ENCODE assay signal across 26 mouse cellular contexts in the genomic region with DNA sequence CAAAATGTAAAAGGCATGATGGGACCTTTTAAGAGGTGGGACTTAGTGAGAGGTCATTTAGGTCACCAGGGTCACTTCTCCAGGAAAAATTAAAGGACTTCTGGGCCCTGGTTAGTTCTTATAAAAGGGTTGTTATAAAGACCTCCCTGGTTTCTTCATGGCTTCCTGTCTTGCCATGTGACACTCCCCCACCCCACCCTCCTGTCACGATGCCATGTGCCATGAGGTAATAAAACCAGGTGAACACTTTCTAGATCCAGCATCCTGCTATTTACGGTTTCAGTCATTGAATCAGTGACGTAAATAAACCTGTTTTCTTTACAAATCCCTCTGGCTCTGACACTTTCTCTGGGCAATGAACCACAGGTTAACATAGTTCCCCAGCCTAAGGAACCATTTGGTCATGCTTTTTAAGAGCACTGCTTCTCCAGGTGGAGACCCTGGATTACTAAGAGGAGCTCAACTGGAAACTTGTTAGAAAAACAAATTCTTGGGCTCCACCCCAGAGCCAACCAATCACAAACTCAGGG.
DNase-seq lines count a peak whose midpoint lies in the region; ATAC-seq and TF ChIP-seq lines count a peak whose summit lies in the region.
"Had no signal": no experiment of that assay in that cellular context is flagged by ENCODE, and none has a peak within 500 bp of the region (broad histone marks: within the 10 kb centered on the region; RNA-seq: fewer than 3 reads in every experiment).

No protein-coding gene starts in this region.

- peak; percentile 69 for DNase-seq in kidney, adult 11 months
- DNase-seq in layer of hippocampus, adult 2 months (ENCODE audit: low spot score in 2 of 2), result no peak
- DNase-seq in layer of hippocampus, adult 11-12 months (ENCODE audit: low spot score), result no peak
- DNase-seq in kidney, postnatal 25 days, result peak; percentile 37 to 62
- DNase-seq in urinary bladder, postnatal 10 days (ENCODE audit: low spot score), result no peak
- DNase-seq in midbrain, postnatal 0 days (ENCODE audit: low spot score), result no peak
- DNase-seq: adrenal gland, adult 8-10 months; adrenal gland, postnatal 25 days; cerebellum, adult 11-12 months; cerebellum, adult 8-10 months; cerebellum, postnatal 10 days; cerebellum, postnatal 36 days; embryo, embryonic 11 days; gastrocnemius, postnatal 25 days; heart, adult 18-20 months; heart, postnatal 10 days; heart, postnatal 36 days had no signal

- H3K4me2 ChIP-seq in kidney, embryonic 16.5 days (replicated peaks; ENCODE audit: low read depth, low read length), result no peak overlapping the region
- no peak overlapping the region for H3K4me2 ChIP-seq in midbrain, postnatal 0 days (ENCODE audit: low read depth, low read length, poor library complexity, severe bottlenecking)
- H3K4me2 ChIP-seq: embryonic facial prominence, embryonic 13.5 days; forebrain, embryonic 12.5 days; forebrain, embryonic 15.5 days; heart, embryonic 12.5 days; heart, embryonic 15.5 days had no signal

- no peaks in the 10 kb centered on the region for H3K4me1 ChIP-seq in kidney, embryonic 16.5 days (ENCODE audit: insufficient read depth, low read length)
- H3K4me1 ChIP-seq in midbrain, postnatal 0 days (ENCODE audit: insufficient read depth, low read length), result no peaks in the 10 kb centered on the region
- H3K4me1 ChIP-seq: embryonic facial prominence, embryonic 13.5 days had no signal

- no peak for ATAC-seq in kidney, embryonic 16.5 days (ENCODE audit: low FRiP score, low TSS enrichment)
- no peak for ATAC-seq in midbrain, postnatal 0 days (ENCODE audit: low FRiP score)
- ATAC-seq: activated CD4-positive, CD25-positive, alpha-beta regulatory T cell, adult 4 months; forebrain, embryonic 15.5 days had no signal

- no peak overlapping the region for H3K4me3 ChIP-seq in kidney, embryonic 16.5 days (ENCODE audit: low read length)
- H3K4me3 ChIP-seq in layer of hippocampus, adult 2 months, result no peak overlapping the region
- H3K4me3 ChIP-seq in midbrain, postnatal 0 days (ENCODE audit: low read depth, low read length), result no peak overlapping the region
- H3K4me3 ChIP-seq: embryonic facial prominence, embryonic 10.5 days; embryonic facial prominence, embryonic 13.5 days; erythroblast, embryonic 14.5 days; forebrain, embryonic 12.5 days; forebrain, embryonic 15.5 days; heart, embryonic 12.5 days; heart, embryonic 15.5 days had no signal

- H3K27ac ChIP-seq in kidney, embryonic 16.5 days (ENCODE audit: low read length), result no peak overlapping the region
- peak overlapping the region; percentile 29; the same call in 1 of the 2 replicates for H3K27ac ChIP-seq in layer of hippocampus, adult 2 months
- no peak overlapping the region for H3K27ac ChIP-seq in midbrain, postnatal 0 days (ENCODE audit: low read depth, low read length)
- H3K27ac ChIP-seq: embryonic facial prominence, embryonic 10.5 days; embryonic facial prominence, embryonic 13.5 days; forebrain, embryonic 12.5 days; forebrain, embryonic 15.5 days; heart, embryonic 15.5 days had no signal

- no peak overlapping the region for H3K9ac ChIP-seq in kidney, embryonic 16.5 days (replicated peaks; ENCODE audit: low read length)
- no peak overlapping the region for H3K9ac ChIP-seq in midbrain, postnatal 0 days (replicated peaks; ENCODE audit: low read length, poor library complexity, severe bottlenecking)
- H3K9ac ChIP-seq: embryonic facial prominence, embryonic 13.5 days; forebrain, embryonic 12.5 days; forebrain, embryonic 15.5 days; heart, embryonic 12.5 days; heart, embryonic 15.5 days had no signal

- no peak for TF ChIP-seq CTCF in layer of hippocampus, adult 2 months (conservative IDR thresholded peaks at IDR 0.05)
- TF ChIP-seq CTCF in midbrain, postnatal 0 days (IDR thresholded peaks at IDR 0.05), result no peak

- H3K36me3 ChIP-seq in kidney, embryonic 16.5 days (ENCODE audit: insufficient read depth, low read length), result no peaks in the 10 kb centered on the region
- no peaks in the 10 kb centered on the region; the same call in 1 of the 2 replicates for H3K36me3 ChIP-seq in midbrain, postnatal 0 days (ENCODE audit: insufficient read depth, low read length)
- H3K36me3 ChIP-seq: embryonic facial prominence, embryonic 10.5 days; embryonic facial prominence, embryonic 13.5 days; forebrain, embryonic 12.5 days; forebrain, embryonic 15.5 days; heart, embryonic 12.5 days; heart, embryonic 15.5 days had no signal

- H3K27me3 ChIP-seq in kidney, embryonic 16.5 days (ENCODE audit: insufficient read depth, low read length), result no peaks in the 10 kb centered on the region
- H3K27me3 ChIP-seq in midbrain, postnatal 0 days (ENCODE audit: insufficient read depth, low read length), result no peaks in the 10 kb centered on the region
- H3K27me3 ChIP-seq: embryonic facial prominence, embryonic 13.5 days; forebrain, embryonic 12.5 days; forebrain, embryonic 15.5 days; heart, embryonic 12.5 days; heart, embryonic 15.5 days had no signal

- 50% methylated on average over 3 of the region's 3 CpGs for WGBS in kidney, embryonic 16.5 days
- 92% methylated on average over 3 of the region's 3 CpGs for WGBS in midbrain, postnatal 0 days

- no peaks in the 10 kb centered on the region for H3K9me3 ChIP-seq in kidney, embryonic 16.5 days (ENCODE audit: low read length)
- no peaks in the 10 kb centered on the region for H3K9me3 ChIP-seq in midbrain, postnatal 0 days (ENCODE audit: low read length)
- H3K9me3 ChIP-seq: embryonic facial prominence, embryonic 10.5 days; embryonic facial prominence, embryonic 13.5 days; forebrain, embryonic 12.5 days; forebrain, embryonic 15.5 days; heart, embryonic 12.5 days; heart, embryonic 15.5 days had no signal

Comparison
In these comparisons a context has a peak if more than half of its experiments do, and no peak if none do; other contexts are left out.
1. DNase-seq: peak in kidney, adult 11 months (single experiment) and kidney, postnatal 25 days (2 of 2); none in layer of hippocampus, adult 2 months (0 of 2), layer of hippocampus, adult 11-12 months (single experiment), urinary bladder, postnatal 10 days (single experiment) and midbrain, postnatal 0 days (single experiment).